Mouse (Mus musculus) olfactory bulb, adult 2 months (tissue): ENCODE data around the gene Zbtb40.

ENCODE experiments used
- CTCF ChIP-seq: fragments of 200-500 bp; IDR thresholded peaks from 2 replicates; pipeline ENCODE4 v1.5.1; 2012; ENCODE audit warnings: low read depth, mild to moderate bottlenecking, low read length, moderate library complexity; ENCODE audit not compliant: insufficient read depth
- POLR2A ChIP-seq: fragments of 200-500 bp; IDR thresholded peaks from 2 replicates; pipeline ENCODE4 v1.6.1; 2012; ENCODE audit warnings: mild to moderate bottlenecking, low read depth, low read length, moderate library complexity; ENCODE audit not compliant: insufficient read depth

DNA sequence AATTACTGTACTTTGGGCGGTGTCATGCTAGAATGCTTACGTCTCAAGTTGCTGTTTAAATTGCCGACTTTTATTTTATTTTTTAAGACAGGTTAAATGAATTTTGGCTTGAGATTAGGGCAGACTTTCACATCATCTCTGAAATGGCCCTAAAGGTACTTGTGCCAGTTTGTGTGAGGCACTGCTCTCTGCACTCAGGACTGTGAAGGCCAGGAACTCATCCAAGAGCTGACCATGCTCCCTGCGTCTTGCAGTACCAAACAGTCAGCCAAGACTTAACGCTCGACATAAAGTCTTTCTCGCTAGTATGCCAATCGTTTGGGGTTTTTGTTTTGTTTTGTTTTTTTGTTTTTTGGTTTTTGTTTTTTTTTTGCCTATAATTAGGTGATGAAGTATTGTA is 34.5 kb downstream of the Zbtb40 start:
- no peak for TF ChIP-seq POLR2A
- TF ChIP-seq CTCF = no peak
